Mouse (Mus musculus): ENCODE measurements around the gene Myom1. TPM values are rescaled to one million over a fixed set of nuclear protein-coding genes. Genes with fewer than 3 reads are reported as not detected.

Myom1 gene
- 2.7 and 2.8 TPM in 2 replicates for polyA plus RNA-seq (2015; fragmentation: Nextera tagmentation; extraction: Ambion mirVana)

DNA sequence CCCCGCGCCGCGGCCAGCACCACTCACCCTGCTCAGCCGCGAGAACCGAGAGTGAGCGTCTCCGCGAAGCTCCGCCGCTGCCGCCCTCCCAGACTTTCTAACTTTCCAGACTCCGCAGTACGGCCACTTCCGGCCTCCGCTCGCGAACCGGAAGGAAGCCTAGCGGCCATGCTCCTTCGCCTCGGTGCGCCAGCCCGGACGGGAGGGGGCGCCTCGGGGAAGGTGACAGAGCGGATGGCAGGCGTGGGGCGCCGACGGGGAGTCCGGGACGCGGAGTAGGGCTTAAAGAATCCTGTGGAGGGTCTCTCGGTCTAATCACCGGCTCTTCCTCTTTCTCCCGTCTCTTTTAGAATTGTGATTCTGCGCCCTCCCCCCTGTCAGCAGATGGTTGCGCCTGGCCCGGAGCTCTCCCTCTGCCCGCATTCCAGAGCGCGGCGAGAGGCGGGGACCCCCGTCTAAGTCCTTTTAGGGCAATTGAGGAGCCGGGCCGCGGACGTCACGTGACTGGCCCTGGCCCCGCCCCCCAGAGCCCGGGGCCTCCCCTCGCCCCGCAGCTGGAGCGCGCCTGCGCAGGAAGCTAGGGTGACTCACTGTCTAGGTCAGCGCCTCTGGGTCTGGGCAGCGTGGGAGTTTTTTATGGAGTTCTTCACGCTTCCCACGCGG lies at the start of gene Myom1:
Gene Myom1, plus strand, starts transcription at position 553 of the 663 bp plus-strand sequence.

GRCm38 (mm10) chr17:71002744-71003094 lies 286 bp downstream of the Myom1 start, which contains the start of gene Myl12a:
Gene Myl12a, minus strand, starts transcription at chr17:71002878.

Other genes with a start within 250 kb of the Myom1 start
- 12.2 and 15.8 TPM in 2 replicates for gene Tgif1, start 149.1 kb upstream of the Myom1 start, polyA plus RNA-seq (2015; fragmentation: Nextera tagmentation; extraction: Ambion mirVana)
- gene Myl12a, start 245 bp downstream of the Myom1 start, polyA plus RNA-seq (2015; fragmentation: Nextera tagmentation; extraction: Ambion mirVana) = 311 and 315 TPM in 2 replicates
- gene Lpin2, start 179.9 kb downstream of the Myom1 start, polyA plus RNA-seq (2015; fragmentation: Nextera tagmentation; extraction: Ambion mirVana) = 34.6 and 38.1 TPM in 2 replicates

Data from spleen, postnatal 0 days (tissue).